Mouse (Mus musculus) bone marrow macrophage, adult 2 months (primary cell): ENCODE results near the gene Trf. TPM values are rescaled to one million over a fixed set of nuclear protein-coding genes. Genes with fewer than 3 reads are reported as not detected.
"Not testable (repeated sequence)": the region's sequence is repeated elsewhere in the genome, so short reads cannot be mapped to it uniquely, and the experiment has no call there.

Experiments
- H3K27ac ChIP-seq: 2 replicates; pipeline ENCODE4 v1.5.1; 2012; ENCODE audit warnings: low read depth, low read length; ENCODE audit not compliant: insufficient read depth
- H3K4me1 ChIP-seq: 2 replicates; pipeline ENCODE4 v1.6.1; 2012; ENCODE audit warnings: low read length; ENCODE audit not compliant: control insufficient read depth, insufficient read depth
- H3K4me3 ChIP-seq: 2 replicates; pipeline ENCODE4 v1.5.1; 2012; ENCODE audit warnings: mild to moderate bottlenecking, low read length, moderate library complexity; ENCODE audit not compliant: insufficient read depth
- CTCF ChIP-seq: IDR thresholded peaks from 2 replicates; pipeline ENCODE4 v1.5.1; 2012; ENCODE audit warnings: low read depth, mild to moderate bottlenecking, low read length, moderate library complexity
- POLR2A ChIP-seq: IDR thresholded peaks from 2 replicates; pipeline ENCODE4 v1.6.1; 2012; ENCODE audit warnings: mild to moderate bottlenecking, low read depth, low read length, borderline replicate concordance
- polyA plus RNA-seq: library from polyadenylated mRNA; stranded (reverse); fragments of >200 nt; gene quantifications from 2 replicates; pipeline ENCODE4 v1.2.4, GENCODE M21; 2012; ENCODE audit not compliant: missing spikeins, insufficient read depth, insufficient read length

Gene Trf
- polyA plus RNA-seq, 1 experiment = 513 TPM

- TF ChIP-seq CTCF (no peak), POLR2A (no peak)
- no peak overlapping the region for H3K4me3 ChIP-seq
- H3K27ac ChIP-seq = no peak overlapping the region
- H3K4me1 ChIP-seq = peaks cover 10% of the 10 kb centered on the region
Measured at GRCm38 (mm10) chr9:103186747-103187146, 43.5 kb downstream of the Trf start.

GRCm38 (mm10) chr9:103185946-103186345 is 44.3 kb downstream of the Trf start:
- Histone ChIP-seq H3K4me1 (peaks cover 10% of the 10 kb centered on the region), H3K4me3 (no peak overlapping the region), H3K27ac (no peak overlapping the region)
- TF ChIP-seq CTCF = no peak
- TF ChIP-seq POLR2A = no peak

- Histone ChIP-seq H3K4me3 (no peak overlapping the region), H3K27ac (no peak overlapping the region), H3K4me1 (peaks cover 10% of the 10 kb centered on the region)
- TF ChIP-seq CTCF = no peak
- TF ChIP-seq POLR2A = no peak
Measured at GRCm38 (mm10) chr9:103184855-103185254, 45.4 kb downstream of the Trf start.

DNA sequence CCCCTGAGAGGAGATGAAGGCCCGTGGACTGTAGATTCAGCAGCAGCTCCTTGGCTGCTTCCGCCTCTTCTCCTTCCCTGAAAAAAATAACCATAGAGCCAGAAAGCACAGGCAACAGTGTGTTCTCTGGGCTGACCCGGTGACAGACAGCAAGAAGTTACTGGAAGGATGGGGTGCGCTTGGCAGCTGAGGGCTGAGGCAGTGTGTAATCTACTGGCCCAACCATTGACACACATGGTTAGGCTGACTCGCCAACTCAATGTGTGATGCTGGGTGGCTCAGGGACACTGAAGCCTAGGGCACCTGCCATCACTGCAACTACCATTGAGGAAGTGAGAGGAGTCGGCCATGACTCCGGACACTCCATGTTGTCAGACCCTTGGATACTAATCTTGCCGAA is 48.4 kb downstream of the Trf start:
- TF ChIP-seq CTCF (no peak), POLR2A (no peak)
- Histone ChIP-seq H3K27ac (no peak overlapping the region), H3K4me3 (no peak overlapping the region), H3K4me1 (peaks cover 10% of the 10 kb centered on the region)

GRCm38 (mm10) chr9:103180807-103181565 is 49.3 kb downstream of the Trf start:
- no peak for TF ChIP-seq CTCF
- TF ChIP-seq POLR2A = no peak
- no peak overlapping the region for H3K4me3 ChIP-seq
- peaks cover 10% of the 10 kb centered on the region for H3K4me1 ChIP-seq
- no peak overlapping the region for H3K27ac ChIP-seq

GRCm38 (mm10) chr9:103180303-103180702 is 49.9 kb downstream of the Trf start:
- no peak overlapping the region for H3K4me3 ChIP-seq
- TF ChIP-seq CTCF (no peak), POLR2A (no peak)
- H3K27ac ChIP-seq = no peak overlapping the region
- peaks cover 10% of the 10 kb centered on the region for H3K4me1 ChIP-seq

GRCm38 (mm10) chr9:103175692-103176091 is 54.6 kb downstream of the Trf start:
- no peak overlapping the region for H3K4me3 ChIP-seq
- no peak for TF ChIP-seq POLR2A
- no peak for TF ChIP-seq CTCF
- no peak overlapping the region for H3K27ac ChIP-seq
- H3K4me1 ChIP-seq = no peaks in the 10 kb centered on the region

- Histone ChIP-seq H3K27ac (no peak overlapping the region), H3K4me1 (no peaks in the 10 kb centered on the region), H3K4me3 (no peak overlapping the region)
- TF ChIP-seq CTCF (no peak), POLR2A (no peak)
Measured at GRCm38 (mm10) chr9:103174771-103175519, 55.3 kb downstream of the Trf start.

GRCm38 (mm10) chr9:103168771-103169170 is 61.5 kb downstream of the Trf start:
- no peak for TF ChIP-seq CTCF
- TF ChIP-seq POLR2A = no peak
- no peak overlapping the region for H3K27ac ChIP-seq
- H3K4me1 ChIP-seq = no peaks in the 10 kb centered on the region

GRCm38 (mm10) chr9:103168046-103168445 is 62.2 kb downstream of the Trf start:
- Histone ChIP-seq H3K4me1 (no peaks in the 10 kb centered on the region), H3K27ac (no peak overlapping the region)
- TF ChIP-seq CTCF = no peak
- TF ChIP-seq POLR2A = no peak

More at GRCm38 (mm10) chr9:103168771-103169170, 61.5 kb downstream of the Trf start:
- no peak overlapping the region for H3K4me3 ChIP-seq

GRCm38 (mm10) chr9:103163806-103164205 is 66.4 kb downstream of the Trf start:
- no peak overlapping the region for H3K27ac ChIP-seq
- no peaks in the 10 kb centered on the region for H3K4me1 ChIP-seq
- H3K4me3 ChIP-seq = no peak overlapping the region
- TF ChIP-seq CTCF (no peak), POLR2A (no peak)

More at GRCm38 (mm10) chr9:103168046-103168445, 62.2 kb downstream of the Trf start:
- no peak overlapping the region for H3K4me3 ChIP-seq

- H3K4me3 ChIP-seq = not testable (repeated sequence)
Measured at GRCm38 (mm10) chr9:103155158-103155557, 75.1 kb downstream of the Trf start.

More at GRCm38 (mm10) chr9:103155158-103155557, 75.1 kb downstream of the Trf start:
- H3K27ac ChIP-seq, H3K4me1 ChIP-seq: not testable (repeated sequence)
